Mouse (Mus musculus) forebrain, embryonic 13.5 days (tissue): ENCODE measurements around the gene Gramd4. TPM values are rescaled to one million over a fixed set of nuclear protein-coding genes. Genes with fewer than 3 reads are reported as not detected.

Source experiments
- ATAC-seq: fragments of 200-750 bp; cut with Nextera tagmentation; 2 replicates; pipeline ENCODE4 v1.8.0; 2017
- H3K27ac ChIP-seq: fragments of 300-500 bp; sonication (generic); 2 replicates; pipeline ENCODE4 v1.5.1; 2015; ENCODE audit warnings: inconsistent platforms, mild to moderate bottlenecking, moderate library complexity
- H3K27me3 ChIP-seq: fragments of 300-500 bp; sonication (generic); 2 replicates; pipeline ENCODE4 v1.6.1; 2015; ENCODE audit warnings: mild to moderate bottlenecking, inconsistent platforms
- H3K36me3 ChIP-seq: fragments of 300-500 bp; sonication (generic); 2 replicates; pipeline ENCODE4 v1.6.1; 2015; ENCODE audit warnings: mild to moderate bottlenecking, inconsistent platforms; ENCODE audit not compliant: poor library complexity, severe bottlenecking
- H3K4me1 ChIP-seq: fragments of 300-500 bp; sonication (generic); 2 replicates; pipeline ENCODE4 v1.6.1; 2015; ENCODE audit warnings: inconsistent platforms
- H3K4me2 ChIP-seq: fragments of 300-500 bp; sonication (generic); 2 replicates; pipeline ENCODE4 v1.6.1; 2015; ENCODE audit warnings: inconsistent platforms, mild to moderate bottlenecking, moderate library complexity
- H3K4me3 ChIP-seq: fragments of 300-500 bp; sonication (generic); 2 replicates; pipeline ENCODE4 v1.5.1; 2015; ENCODE audit warnings: mild to moderate bottlenecking, inconsistent platforms
- H3K9ac ChIP-seq: fragments of 300-500 bp; sonication (generic); 2 replicates; pipeline ENCODE4 v1.6.1; 2015; ENCODE audit warnings: mild to moderate bottlenecking, inconsistent platforms
- H3K9me3 ChIP-seq: fragments of 300-500 bp; sonication (generic); replicated peaks from 2 replicates; pipeline ENCODE4 v1.6.1; 2016; ENCODE audit warnings: inconsistent platforms
- WGBS: fragments of 180-500 bp; shearing (Covaris S2); methylation state at CpG from one replicate; pipeline ENCODE4 v1.1.7; 2015; 5-methylcytosine and 5-hydroxymethylcytosine counted together
- polyA plus RNA-seq: library from polyadenylated mRNA; unstranded; fragments of >200 nt; fragmentation: Nextera tagmentation; extraction: Ambion mirVana; gene quantifications from 2 replicates; pipeline ENCODE4 v1.2.1, GENCODE M21; 2015

Gene Gramd4
- polyA plus RNA-seq = 30.1 and 31.6 TPM in 2 replicates

DNA sequence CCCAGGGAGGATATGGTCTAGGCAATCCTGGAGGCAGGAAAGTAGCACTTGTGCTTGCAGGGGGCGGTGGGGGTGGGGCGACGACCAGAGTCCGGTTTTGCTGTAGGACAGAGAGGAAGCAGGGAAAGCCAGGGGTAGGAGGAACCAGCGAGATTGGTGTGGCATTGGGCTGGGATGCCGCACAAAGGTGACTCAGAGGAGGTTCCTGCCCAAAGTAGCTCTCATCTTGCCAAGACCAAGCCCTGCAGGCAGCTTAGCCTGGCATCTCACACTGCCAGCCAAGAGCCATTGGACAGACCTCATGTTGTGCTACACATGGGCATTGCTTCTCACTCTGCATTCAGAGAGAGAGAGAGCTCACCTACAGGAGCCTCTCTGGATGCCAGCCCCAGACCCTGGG is at the start of gene Gramd4:
Gramd4 (plus strand) TSS at position 283 of the 400 bp plus-strand sequence.
- H3K4me1 ChIP-seq = peaks cover 42% of the 10 kb centered on the region
- no peaks in the 10 kb centered on the region for H3K27me3 ChIP-seq
- H3K9ac ChIP-seq = peak within 1 kb of the TSS; percentile 98
- 25% methylated on average over 6 of the region's 6 CpGs for WGBS
- H3K4me3 ChIP-seq = peak within 1 kb of the TSS; percentile 81
- peak within 1 kb of the TSS; percentile 78 for H3K4me2 ChIP-seq
- no peaks in the 10 kb centered on the region for H3K9me3 ChIP-seq
- ATAC-seq = no peak
- H3K36me3 ChIP-seq = no peaks in the 10 kb centered on the region
- peak within 1 kb of the TSS; percentile 71 for H3K27ac ChIP-seq

DNA sequence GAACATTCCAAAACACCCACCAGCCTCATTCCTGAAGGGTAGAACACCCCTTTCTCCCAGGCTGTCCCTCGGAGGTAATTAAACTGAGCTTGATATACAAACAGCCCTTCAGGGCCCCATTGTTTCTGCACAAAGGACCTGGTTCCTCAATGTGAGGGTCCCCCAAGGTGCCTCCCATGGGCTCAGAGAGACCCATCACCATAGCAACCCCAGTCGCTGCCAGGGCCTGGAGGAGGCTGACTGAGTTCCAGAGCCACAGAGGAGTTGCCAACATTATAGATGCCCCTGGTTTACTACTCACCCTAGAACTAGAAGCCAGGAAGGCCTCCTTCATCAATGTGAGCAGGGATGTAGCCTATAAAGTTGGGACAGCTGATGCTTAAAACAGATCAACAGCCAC is 44.4 kb upstream of the Gramd4 start:
- WGBS = 5% methylated on average over 2 of the region's 2 CpGs
- peak overlapping the region; percentile 24 for H3K4me2 ChIP-seq

DNA sequence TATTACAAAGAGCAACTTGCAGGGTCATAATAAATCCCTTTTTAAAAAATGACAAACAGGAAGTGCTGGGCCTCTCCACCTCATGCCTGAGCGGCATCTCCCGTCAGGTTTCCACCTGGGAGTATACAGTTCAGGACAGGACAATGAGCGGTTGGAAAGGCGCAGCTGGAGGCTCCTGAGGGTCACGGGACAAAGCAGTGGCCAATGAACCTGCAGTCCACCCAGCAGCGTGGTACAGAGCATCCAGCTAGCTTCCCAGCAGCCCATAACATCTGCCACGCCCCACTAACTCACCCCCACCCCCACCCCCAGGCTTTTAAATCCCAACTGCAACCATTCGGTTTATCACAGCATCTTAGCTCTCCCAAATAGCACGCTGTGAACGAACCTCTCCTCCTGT is 43.8 kb upstream of the Gramd4 start:
- H3K4me3 ChIP-seq = no peak overlapping the region
- peaks cover 53% of the 10 kb centered on the region for H3K4me1 ChIP-seq
- no peaks in the 10 kb centered on the region for H3K27me3 ChIP-seq
- WGBS = 15% methylated on average over 10 of the region's 10 CpGs
- ATAC-seq = no peak
- peak overlapping the region; percentile 74 for H3K27ac ChIP-seq
- H3K9ac ChIP-seq = no peak overlapping the region
- H3K9me3 ChIP-seq = peaks cover 1% of the 10 kb centered on the region; the same call in 1 of the 2 replicates
- peaks cover 25% of the 10 kb centered on the region for H3K36me3 ChIP-seq
- H3K4me2 ChIP-seq = peak overlapping the region; percentile 24

More for the DNA sequence above, 44.4 kb upstream of the Gramd4 start:
- Histone ChIP-seq H3K9ac (peak overlapping the region; percentile 43; the same call in 1 of the 2 replicates), H3K4me1 (peaks cover 55% of the 10 kb centered on the region), H3K27ac (peak overlapping the region; percentile 74), H3K27me3 (no peaks in the 10 kb centered on the region), H3K4me3 (no peak overlapping the region), H3K9me3 (no peaks in the 10 kb centered on the region; the same call in 1 of the 2 replicates), H3K36me3 (peaks cover 21% of the 10 kb centered on the region)
- peak; percentile 81 for ATAC-seq

DNA sequence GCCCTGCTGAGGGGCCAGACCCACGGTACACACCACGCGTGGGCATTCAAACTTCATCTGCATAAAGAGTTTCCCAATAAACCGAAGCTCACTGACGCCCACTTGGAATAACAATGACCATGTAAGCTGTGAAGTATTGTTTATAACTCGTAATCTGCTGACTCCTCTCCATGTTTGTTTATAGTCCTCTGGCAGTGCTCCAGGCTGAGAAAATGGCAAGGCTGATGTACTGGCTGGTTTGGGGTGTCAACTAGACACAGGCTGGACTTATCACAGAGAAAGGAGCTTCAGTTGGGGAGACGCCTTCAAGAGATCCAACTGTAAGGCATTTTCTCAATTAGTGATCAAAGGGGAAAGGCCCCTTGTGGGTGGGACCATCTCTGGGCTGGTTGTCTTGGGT is 42.5 kb upstream of the Gramd4 start:
- Histone ChIP-seq H3K4me2 (no peak overlapping the region), H3K27me3 (no peaks in the 10 kb centered on the region), H3K9me3 (peaks cover 8% of the 10 kb centered on the region), H3K4me1 (peaks cover 48% of the 10 kb centered on the region), H3K36me3 (peaks cover 34% of the 10 kb centered on the region), H3K9ac (no peak overlapping the region), H3K27ac (no peak overlapping the region), H3K4me3 (no peak overlapping the region)
- no peak for ATAC-seq
- 71% methylated on average over 7 of the region's 7 CpGs for WGBS

DNA sequence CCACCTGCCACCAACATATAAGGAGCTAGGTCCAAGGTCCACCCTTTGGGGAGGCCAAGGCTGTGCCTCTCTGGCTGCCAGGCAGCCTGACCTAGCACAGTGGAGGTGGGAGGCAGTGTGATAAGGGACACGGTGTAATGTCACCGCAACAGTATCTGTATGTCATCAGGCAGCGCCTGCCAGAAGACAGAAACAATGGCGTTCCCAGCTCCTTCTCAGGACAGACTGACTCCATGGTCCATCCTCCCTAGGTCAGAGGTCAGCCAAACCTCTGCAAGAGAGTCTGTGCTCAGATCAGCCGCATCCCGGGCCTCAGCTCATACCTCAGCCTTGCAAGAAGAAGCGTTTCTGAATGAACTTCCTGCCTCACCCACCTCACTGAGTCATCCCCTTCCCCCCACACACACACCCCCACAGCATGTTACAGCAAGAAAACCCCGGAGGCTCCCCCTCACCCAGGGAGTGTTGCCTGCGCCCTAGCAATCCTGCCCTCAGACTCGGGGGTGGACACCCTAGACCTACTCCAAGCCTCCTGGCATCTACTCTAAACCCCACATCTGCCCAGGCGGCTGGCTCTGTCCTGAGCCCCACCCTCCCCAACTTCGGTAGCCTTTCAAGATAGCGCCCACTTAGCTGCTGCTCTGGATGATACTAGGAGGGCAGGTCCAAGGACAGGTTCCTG is 41.5 kb upstream of the Gramd4 start:
- Histone ChIP-seq H3K4me3 (no peak overlapping the region), H3K4me2 (no peak overlapping the region), H3K27ac (no peak overlapping the region), H3K4me1 (peaks cover 45% of the 10 kb centered on the region), H3K36me3 (peaks cover 37% of the 10 kb centered on the region), H3K27me3 (no peaks in the 10 kb centered on the region), H3K9me3 (peaks cover 8% of the 10 kb centered on the region), H3K9ac (0 out of 2 replicates have a peak overlapping the region, but pooled peaks have one; percentile 37)
- WGBS = 80% methylated on average over 13 of the region's 13 CpGs
- no peak for ATAC-seq

DNA sequence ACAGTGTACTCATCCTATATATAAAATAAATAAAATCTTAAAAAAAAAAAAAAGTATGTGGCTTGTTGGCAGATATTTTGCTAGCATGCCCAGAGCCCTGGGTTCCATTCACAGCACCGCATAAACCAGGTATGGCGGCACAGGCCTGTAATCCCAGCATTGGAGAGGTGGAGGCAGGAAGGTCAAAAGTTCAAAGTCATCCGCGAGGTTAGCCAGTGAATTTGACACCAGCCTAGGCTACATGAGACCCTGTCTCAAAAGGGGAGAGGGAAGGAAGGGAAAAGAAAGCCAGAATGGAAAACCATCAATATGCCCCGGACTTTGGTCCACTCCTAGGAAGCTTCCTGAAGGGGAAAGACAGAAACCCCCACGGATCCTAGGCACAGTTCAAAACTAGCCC is 40.2 kb upstream of the Gramd4 start:
- no peak overlapping the region for H3K9ac ChIP-seq
- H3K27me3 ChIP-seq = no peaks in the 10 kb centered on the region
- H3K4me3 ChIP-seq = no peak overlapping the region
- no peak for ATAC-seq
- 93% methylated on average over 6 of the region's 6 CpGs for WGBS
- no peak overlapping the region for H3K27ac ChIP-seq
- peaks cover 8% of the 10 kb centered on the region for H3K9me3 ChIP-seq
- H3K36me3 ChIP-seq = peaks cover 38% of the 10 kb centered on the region
- no peak overlapping the region for H3K4me2 ChIP-seq
- peaks cover 49% of the 10 kb centered on the region for H3K4me1 ChIP-seq

DNA sequence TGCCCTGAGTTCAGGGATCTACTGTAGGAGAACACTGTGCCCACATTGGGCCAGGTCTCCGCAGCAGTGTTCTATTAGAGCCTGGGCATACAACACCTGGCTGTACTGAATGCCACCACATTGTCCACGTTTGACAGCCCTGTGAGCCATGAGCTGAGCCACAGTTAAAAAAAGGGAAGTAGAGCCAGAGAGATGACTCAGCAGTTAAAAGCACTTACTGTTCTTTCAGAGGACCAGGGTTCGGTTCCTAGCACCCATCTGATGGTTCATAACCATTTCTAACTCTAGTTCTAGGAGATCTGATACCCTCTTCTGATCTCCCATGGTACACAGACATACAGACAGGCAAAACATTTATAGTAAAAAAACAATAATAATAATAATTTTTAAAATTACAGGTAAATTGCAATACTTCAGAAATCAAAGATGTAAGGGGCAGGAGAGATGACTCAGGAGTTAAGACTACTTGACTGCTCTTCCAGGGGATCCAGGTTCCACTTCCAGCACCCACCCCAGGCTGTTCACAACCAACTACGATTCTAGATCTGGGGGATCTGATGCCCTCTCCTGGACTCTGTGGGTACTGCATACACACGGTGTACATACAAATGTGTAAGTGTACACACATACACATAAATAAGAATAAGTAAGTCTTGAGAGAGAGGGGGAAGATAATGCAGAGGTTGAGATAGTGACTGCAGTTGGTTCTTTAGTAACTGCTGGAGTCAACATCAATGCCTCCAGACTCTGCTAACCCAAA is 38.6 kb upstream of the Gramd4 start:
- Histone ChIP-seq H3K4me1 (peaks cover 48% of the 10 kb centered on the region), H3K27ac (no peak overlapping the region), H3K9ac (no peak overlapping the region), H3K4me2 (no peak overlapping the region), H3K36me3 (peaks cover 41% of the 10 kb centered on the region), H3K27me3 (no peaks in the 10 kb centered on the region), H3K4me3 (no peak overlapping the region), H3K9me3 (peaks cover 8% of the 10 kb centered on the region)
- ATAC-seq = no peak
- 96% methylated on average over 5 of the region's 5 CpGs for WGBS

DNA sequence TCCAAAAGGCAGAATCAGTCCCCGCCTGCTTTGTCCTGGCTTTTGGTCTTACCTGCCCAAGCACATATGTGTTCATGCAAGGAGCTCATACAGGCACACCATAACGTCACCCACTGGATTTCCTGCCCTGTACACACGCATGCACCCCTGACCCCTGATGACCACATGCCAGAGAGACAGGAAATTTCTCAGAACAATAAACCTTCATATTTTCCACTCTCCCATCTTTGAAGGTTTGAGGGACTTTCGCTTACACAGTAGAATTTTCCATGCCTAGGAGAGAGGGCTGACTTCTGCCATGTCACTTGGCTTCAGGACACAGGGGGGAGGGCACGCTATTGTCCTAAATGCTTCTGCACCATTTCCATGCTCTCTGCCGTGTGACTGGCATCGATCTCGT is 37.5 kb upstream of the Gramd4 start:
- Histone ChIP-seq H3K4me3 (no peak overlapping the region), H3K9me3 (peaks cover 8% of the 10 kb centered on the region), H3K4me1 (peaks cover 46% of the 10 kb centered on the region), H3K27ac (no peak overlapping the region), H3K4me2 (no peak overlapping the region), H3K9ac (no peak overlapping the region), H3K27me3 (no peaks in the 10 kb centered on the region), H3K36me3 (peaks cover 40% of the 10 kb centered on the region)
- 82% methylated on average over 8 of the region's 8 CpGs for WGBS
- ATAC-seq = no peak

DNA sequence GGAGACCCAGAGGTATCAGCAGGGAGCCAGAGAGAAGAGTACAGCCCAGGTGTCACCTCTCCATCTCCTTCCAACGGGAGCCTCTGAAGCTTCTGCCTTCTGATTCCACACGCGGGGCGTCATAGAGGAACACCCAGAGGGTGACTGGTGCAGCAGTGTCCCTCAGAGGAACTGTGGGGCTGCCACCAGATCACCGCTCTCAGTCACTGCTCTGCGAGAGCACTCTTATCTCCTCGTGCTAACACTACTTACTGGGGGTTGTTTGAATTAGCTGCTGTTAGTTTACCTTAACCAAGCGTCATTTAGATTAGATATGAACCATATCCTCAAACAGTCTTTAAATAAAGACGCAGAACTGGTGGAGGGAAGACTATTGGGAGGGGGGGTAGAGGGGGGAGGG is 36.2 kb upstream of the Gramd4 start:
- Histone ChIP-seq H3K36me3 (peaks cover 40% of the 10 kb centered on the region), H3K27me3 (no peaks in the 10 kb centered on the region), H3K4me3 (no peak overlapping the region), H3K9ac (no peak overlapping the region), H3K9me3 (peaks cover 8% of the 10 kb centered on the region), H3K27ac (no peak overlapping the region), H3K4me1 (peaks cover 48% of the 10 kb centered on the region), H3K4me2 (no peak overlapping the region)
- no peak for ATAC-seq
- WGBS = 89% methylated on average over 9 of the region's 9 CpGs

DNA sequence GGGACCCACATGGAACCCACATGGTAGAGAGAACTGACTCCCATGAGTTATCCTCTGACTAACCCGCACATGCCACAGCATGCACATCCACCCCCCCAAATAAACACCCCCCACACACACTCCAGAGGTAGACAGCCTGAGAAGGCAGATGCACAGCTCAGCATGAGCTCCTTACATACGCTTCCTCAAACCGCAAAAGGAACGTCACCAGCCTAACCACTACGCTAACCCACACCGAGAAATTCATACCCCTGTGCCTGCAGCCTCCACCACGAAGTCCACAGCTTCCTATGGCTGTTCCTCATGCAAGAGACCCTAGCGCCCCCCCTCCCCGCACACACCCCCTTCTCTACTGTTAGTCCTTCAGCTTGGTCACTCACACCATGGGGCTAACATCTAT is 35.5 kb upstream of the Gramd4 start:
- H3K4me3 ChIP-seq = no peak overlapping the region
- H3K9me3 ChIP-seq = peaks cover 8% of the 10 kb centered on the region
- H3K36me3 ChIP-seq = peaks cover 40% of the 10 kb centered on the region
- no peak for ATAC-seq
- H3K27me3 ChIP-seq = no peaks in the 10 kb centered on the region
- peaks cover 47% of the 10 kb centered on the region for H3K4me1 ChIP-seq
- no peak overlapping the region for H3K4me2 ChIP-seq
- 76% methylated on average over 9 of the region's 9 CpGs for WGBS
- H3K9ac ChIP-seq = no peak overlapping the region
- no peak overlapping the region for H3K27ac ChIP-seq

DNA sequence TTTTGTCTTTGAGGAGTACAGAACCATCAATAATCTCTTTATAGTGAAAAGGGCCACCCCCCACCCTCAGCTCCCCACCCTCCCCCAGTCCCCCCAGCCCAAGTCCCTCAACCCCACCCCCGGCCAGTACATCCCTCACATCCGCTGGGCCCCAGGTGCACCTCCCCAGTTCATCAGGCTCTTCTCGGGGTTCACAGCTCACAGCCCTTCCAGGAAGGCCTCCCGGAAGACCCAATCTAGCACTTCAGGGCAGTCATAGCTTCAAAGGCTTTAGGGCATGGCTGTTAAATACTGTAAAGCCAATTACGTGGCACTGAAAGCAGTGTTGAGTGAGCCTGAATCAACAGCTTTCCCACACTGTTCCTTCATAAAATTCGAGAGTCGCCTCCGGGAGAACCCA is 29.6 kb upstream of the Gramd4 start:
- WGBS = 88% methylated on average over 8 of the region's 8 CpGs
- H3K9me3 ChIP-seq = peaks cover 24% of the 10 kb centered on the region
- H3K4me2 ChIP-seq = peak overlapping the region; percentile 56
- peaks cover 6% of the 10 kb centered on the region for H3K27me3 ChIP-seq
- no peak for ATAC-seq
- peaks cover 65% of the 10 kb centered on the region for H3K4me1 ChIP-seq
- H3K36me3 ChIP-seq = peaks cover 69% of the 10 kb centered on the region
- no peak overlapping the region for H3K9ac ChIP-seq
- H3K27ac ChIP-seq = no peak overlapping the region
- peak overlapping the region; percentile 30 for H3K4me3 ChIP-seq

DNA sequence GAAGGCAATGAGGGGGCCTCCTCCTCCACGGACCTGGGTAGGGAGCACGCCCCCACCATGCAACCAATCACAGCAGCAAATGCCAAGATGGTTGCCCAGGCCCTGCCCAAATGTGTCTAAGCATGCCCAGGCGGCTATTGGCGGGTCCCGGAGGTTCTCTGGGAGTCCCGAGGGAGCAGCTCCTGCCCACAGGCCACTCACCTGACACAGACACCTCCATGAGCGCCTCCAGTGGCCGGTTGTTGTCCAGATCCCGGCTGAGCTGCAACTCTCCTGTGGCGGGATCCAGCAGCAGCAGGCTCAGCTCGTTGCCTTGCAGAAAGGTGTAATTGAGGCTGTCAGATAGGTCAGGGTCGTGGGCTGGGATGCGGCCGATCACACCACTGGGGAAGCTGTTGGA is 27.5 kb upstream of the Gramd4 start:
- 83% methylated on average over 14 of the region's 14 CpGs for whole genome bisulfite sequencing
- no peak for ATAC-seq
- H3K27me3 ChIP-seq = peaks cover 16% of the 10 kb centered on the region
- H3K36me3 ChIP-seq = peaks cover 64% of the 10 kb centered on the region
- peak overlapping the region; percentile 56 for H3K4me2 ChIP-seq
- peaks cover 69% of the 10 kb centered on the region for H3K4me1 ChIP-seq
- H3K4me3 ChIP-seq = peak overlapping the region; percentile 30
- peaks cover 24% of the 10 kb centered on the region for H3K9me3 ChIP-seq
- H3K9ac ChIP-seq = peak overlapping the region; percentile 51; the same call in 1 of the 2 replicates
- no peak overlapping the region; the same call in 1 of the 2 replicates for H3K27ac ChIP-seq
